Mouse (Mus musculus): ENCODE data around the gene Gm7954.
"Not testable (repeated sequence)": the region's sequence is repeated elsewhere in the genome, so short reads cannot be mapped to it uniquely, and the experiment has no call there.

Gene Gm7954

DNA sequence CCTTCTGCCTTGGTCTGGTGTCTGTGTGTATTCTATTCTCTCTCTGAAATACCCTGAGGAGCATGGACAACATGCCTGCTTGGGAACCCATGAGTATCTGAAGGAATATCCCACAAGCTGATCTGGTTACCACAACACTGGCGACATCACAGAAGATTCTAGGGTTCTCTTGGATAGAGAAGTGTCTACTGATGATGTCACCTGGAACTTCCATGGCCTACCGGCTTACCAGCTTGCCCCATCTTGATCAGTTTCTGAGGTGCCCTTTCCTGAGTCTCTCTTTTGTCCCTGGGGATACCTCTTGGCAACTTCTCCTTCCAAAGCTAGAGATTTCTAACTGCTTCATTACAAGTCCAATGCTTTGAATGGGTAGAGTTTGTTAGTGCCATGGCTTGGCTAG is at the start of gene Gm7954:
Gene Gm7954 (minus strand): TSS at position 101 of the 400 bp plus-strand sequence.
- not testable (repeated sequence) for DNase-seq

DNA sequence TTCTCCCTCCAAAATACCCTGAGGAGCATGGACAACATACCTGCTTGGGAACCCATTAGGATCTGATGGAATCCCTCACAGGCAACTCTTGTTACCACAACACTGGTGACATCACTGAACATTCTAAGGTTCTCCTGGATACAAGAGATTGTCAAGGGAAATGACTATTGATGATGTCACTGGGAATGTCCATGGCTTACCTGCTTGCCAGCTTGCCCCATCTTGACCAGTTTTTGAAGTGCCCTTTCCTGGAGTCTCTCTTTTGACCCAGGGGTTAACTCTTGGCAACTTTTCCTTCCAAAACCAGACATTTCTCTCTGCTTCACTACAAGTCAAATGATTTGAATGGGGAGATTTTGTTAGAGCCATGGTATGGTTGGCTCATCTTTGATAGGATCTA is 36.1 kb upstream of the Gm7954 start, which contains the start of gene Gm3486:
Gene Gm3486 (minus strand): TSS at position 101 of the 400 bp plus-strand sequence.
- DNase-seq, result not testable (repeated sequence)

DNA sequence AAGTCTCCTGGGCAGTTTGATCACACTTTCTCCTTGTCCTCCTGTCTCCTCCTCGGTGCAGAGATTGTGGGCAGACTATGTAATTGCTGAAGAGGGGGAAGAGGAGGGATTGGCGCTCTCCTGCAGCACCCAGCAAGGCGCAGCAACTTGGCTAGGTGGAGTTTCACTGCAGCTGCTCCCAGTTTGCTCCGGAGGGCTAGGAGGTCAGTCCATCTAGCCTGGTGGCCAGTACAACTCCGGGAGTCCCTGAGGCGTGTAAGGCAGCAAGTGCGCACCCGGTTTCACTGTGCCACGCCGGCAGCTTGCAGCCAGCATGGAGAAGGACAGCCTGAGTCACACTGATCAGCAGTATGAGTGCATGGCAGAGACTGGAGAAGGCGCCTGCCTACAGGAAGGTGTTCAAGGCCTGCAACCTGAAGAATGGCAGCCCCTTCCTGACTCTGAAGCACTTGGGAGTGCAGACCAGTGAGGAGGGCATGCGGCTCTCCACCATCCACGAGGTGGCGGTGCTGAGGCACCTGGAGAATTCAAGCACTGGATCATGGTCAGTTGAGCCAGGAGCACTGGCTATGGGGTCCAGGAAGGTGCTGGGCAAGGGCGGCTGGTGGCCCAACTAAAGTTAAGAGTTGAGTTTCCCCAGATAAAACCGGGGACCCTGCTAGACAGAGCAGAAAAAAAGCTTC is 27.8 kb downstream of the Gm7954 start:
- DNase-seq, result not testable (repeated sequence)

DNA sequence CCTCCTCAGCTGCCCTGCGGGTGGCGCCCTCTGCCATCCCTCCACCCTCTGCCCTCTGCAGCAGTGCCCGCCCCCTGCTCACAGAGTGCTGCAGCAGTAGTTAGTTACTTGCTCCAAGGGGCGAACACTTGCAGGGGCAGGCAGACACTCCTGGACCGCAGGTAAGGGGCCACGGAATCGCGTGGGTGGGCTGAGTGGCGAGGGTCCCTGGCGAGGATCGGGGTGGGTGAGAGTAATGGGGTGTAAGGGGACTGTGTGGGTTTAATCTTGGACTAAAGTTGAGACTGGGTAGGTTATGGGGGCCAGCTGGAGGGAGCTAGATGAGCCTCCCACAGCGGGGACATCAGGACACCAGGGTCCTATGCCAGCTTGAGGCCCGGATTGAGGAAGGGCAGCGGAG is 28.6 kb downstream of the Gm7954 start:
- not testable (repeated sequence) for DNase-seq

DNA sequence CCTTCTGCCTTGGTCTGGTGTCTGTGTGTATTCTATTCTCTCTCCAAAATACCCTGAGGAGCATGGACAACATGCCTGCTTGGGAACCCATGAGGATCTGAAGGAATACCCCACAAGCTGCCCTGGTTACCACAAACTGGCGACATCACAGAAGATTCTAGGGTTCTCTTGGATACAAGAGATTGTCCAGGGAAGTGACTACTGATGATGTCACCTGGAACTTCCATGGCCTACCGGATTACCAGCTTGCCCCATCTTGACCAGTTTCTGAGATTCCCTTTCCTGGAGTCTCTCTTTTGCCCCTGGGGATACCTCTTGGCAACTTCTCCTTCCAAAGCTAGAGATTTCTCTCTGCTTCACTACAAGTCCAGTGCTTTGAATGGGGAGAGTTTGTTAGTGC is 45.1 kb downstream of the Gm7954 start, which contains the start of gene Gm6482:
Gene Gm6482 (minus strand): TSS at position 101 of the 400 bp plus-strand sequence.
- not testable (repeated sequence) for DNase-seq

All from thymus, postnatal 36 days (tissue).